Mouse (Mus musculus): Measurements from ENCODE around the gene Lag3. TPM values are rescaled to one million over a fixed set of nuclear protein-coding genes. Genes with fewer than 3 reads are reported as not detected.
A peak's percentile ranks its signal among the peaks of the same experiment; 100 is the strongest.

Lag3 gene
- polyA plus RNA-seq, 1 experiment from 2014 or later, result 3.2 TPM

DNA sequence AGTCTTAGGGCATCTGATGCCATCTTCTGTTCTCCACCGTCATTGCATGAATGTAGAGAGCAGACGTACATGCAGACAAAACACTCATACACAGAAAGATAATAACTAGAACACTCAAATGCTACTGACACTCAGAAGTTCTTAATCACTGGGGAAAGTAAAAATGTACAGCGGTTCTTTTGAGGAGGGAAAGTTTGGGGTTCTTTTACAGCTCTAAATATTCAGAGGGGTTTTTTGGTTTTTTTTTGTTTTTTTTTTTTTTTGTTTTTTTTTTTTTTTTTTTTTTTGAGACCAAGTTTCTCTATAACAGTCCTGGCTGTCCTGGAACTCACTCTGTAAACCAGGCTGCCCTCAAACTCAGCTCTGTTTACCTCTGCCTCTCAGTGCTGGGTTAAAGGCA, 21.6 kb upstream of the Lag3 start:
- Histone ChIP-seq H3K36me3 (peaks cover 46% of the 10 kb centered on the region), H3K4me3 (replicated peaks) (peak overlapping the region; percentile 97; the same call in 1 of the 2 replicates), H3K4me2 (peak overlapping the region; percentile 87; the same call in 1 of the 2 replicates), H3K4me1 (peaks cover 36% of the 10 kb centered on the region), H3K9me3 (replicated peaks) (no peaks in the 10 kb centered on the region), H3K9ac (replicated peaks) (no peak overlapping the region), H3K27me3 (replicated peaks) (no peaks in the 10 kb centered on the region), H3K27ac (replicated peaks) (no peak overlapping the region)
- no peak for ATAC-seq (ENCODE audit: low FRiP score)
- 93% methylated on average over 3 of the region's 3 CpGs for WGBS

DNA sequence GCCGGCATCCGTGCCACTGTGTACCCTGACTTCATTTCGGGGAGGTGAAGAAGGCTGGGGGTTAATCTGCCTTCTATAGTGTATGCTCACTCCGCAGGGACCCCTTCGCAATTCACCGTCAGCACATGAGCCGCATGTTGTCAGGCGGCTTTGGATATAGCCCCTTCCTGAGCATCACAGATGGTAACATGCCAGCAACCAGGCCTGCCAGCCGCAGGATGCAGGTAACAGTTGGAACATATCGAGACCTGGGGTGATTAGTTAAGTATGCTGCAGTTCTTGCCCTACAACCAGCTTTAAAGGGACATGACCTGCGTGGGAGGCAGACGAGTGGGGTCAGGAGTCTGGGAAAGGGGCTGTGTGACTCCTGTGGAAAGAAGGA, 20.8 kb upstream of the Lag3 start:
- peaks cover 41% of the 10 kb centered on the region for H3K36me3 ChIP-seq
- no peaks in the 10 kb centered on the region for H3K9me3 ChIP-seq (replicated peaks)
- peak overlapping the region; percentile 87 for H3K4me2 ChIP-seq
- H3K27ac ChIP-seq (replicated peaks), result peak overlapping the region; percentile 97
- H3K27me3 ChIP-seq (replicated peaks), result no peaks in the 10 kb centered on the region
- peaks cover 36% of the 10 kb centered on the region for H3K4me1 ChIP-seq
- H3K4me3 ChIP-seq (replicated peaks), result peak overlapping the region; percentile 97
- ATAC-seq (ENCODE audit: low FRiP score), result no peak
- peak overlapping the region; percentile 96 for H3K9ac ChIP-seq (replicated peaks)
- WGBS, result 47% methylated on average over 12 of the region's 12 CpGs

DNA sequence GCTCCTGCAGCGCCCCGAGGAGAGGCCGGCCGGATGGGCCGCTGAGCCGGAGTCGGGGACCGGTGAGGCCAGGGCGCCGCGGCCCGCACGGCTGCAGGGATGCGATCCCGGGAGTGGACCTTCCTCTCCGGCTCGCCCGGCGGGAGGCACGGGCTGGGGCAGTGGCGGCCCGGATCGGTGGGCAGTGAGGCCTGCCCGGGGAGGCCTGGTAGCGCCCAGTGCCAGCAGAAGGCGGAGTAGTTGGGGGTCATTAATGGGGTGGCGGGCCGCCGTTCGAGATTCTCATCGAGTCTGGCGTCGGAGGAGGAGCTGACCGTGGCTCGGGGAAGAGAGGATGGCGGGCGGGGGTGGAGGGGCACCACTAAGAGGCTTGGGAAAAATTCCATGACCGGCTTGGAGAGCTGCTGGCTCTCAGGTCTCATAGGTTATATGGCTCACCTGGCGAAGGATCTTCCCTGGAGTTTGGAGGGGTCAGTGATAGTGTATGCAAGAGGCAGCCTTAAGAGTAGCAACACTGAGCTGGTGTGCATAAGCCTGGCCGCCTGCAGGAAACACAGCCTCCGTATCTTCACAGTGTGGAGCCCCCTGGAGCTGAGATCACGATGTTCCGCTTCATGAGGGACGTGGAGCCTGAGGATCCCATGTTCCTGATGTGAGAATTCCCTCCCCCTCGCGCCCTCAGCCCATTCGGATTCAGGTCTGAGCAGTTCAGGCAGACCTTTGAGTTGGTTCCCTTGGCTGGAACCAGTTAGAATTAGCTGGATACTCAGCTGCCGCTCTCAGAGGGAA, 20.2 kb upstream of the Lag3 start:
- 3% methylated on average over 43 of the region's 48 CpGs for WGBS
- no peaks in the 10 kb centered on the region for H3K27me3 ChIP-seq (replicated peaks)

DNA sequence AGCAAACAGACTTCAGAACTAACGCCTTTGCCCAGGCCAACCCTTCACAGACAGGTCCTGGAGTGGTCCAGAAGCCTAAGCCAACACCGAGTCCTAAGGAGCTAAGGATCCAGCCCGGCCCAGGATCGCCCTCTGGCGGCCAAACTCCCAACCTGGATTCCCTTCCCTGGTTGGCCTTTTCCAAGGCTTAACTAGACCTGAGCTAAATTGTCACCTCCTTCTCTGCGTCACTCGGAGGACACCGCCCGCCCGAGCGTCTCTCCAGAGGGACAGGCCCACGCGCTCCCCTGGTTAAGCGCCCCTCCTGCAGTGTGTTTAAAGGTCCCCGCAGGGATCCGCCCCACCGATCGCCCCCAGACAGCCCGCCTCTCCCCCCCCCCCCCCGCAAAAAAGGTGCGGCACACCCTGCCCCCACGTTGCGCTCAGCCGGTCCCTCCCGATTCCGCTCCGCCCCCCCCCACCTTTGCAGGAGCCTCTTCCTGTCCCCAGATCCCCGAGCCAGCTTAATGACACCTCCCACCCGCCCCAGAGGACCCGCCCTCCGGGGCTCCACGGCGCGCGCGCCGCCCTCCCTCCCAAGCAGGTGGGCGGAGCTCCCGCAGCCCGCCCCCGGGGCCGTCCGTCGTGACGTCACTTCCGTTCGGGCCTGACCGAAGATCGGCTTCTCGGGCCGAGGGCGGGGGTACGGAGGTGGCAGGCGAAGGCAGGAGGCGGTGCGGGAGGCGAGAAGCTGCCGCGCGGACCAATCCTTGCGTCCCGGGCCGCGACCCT, 19.4 kb upstream of the Lag3 start, which contains the start of gene Mlf2:
Gene Mlf2 (plus strand): TSS at position 633 of the 771 bp plus-strand sequence.
- Histone ChIP-seq H3K27ac (replicated peaks) (peak within 1 kb of the TSS; percentile 97), H3K4me1 (peaks cover 36% of the 10 kb centered on the region), H3K4me2 (peak within 1 kb of the TSS; percentile 87), H3K36me3 (peaks cover 27% of the 10 kb centered on the region), H3K9ac (replicated peaks) (peak within 1 kb of the TSS; percentile 96), H3K27me3 (replicated peaks) (no peaks in the 10 kb centered on the region), H3K9me3 (replicated peaks) (no peaks in the 10 kb centered on the region), H3K4me3 (replicated peaks) (peak within 1 kb of the TSS; percentile 97)
- WGBS, result under 1% methylated on average over 52 of the region's 64 CpGs
- peak; percentile 91 for ATAC-seq (ENCODE audit: low FRiP score)

More for the DNA sequence above, 20.2 kb upstream of the Lag3 start:
- Histone ChIP-seq H3K4me2 (peak overlapping the region; percentile 87), H3K27ac (replicated peaks) (peak overlapping the region; percentile 97), H3K9ac (replicated peaks) (peak overlapping the region; percentile 96), H3K4me3 (replicated peaks) (peak overlapping the region; percentile 97), H3K4me1 (peaks cover 36% of the 10 kb centered on the region), H3K9me3 (replicated peaks) (no peaks in the 10 kb centered on the region), H3K36me3 (peaks cover 35% of the 10 kb centered on the region)
- ATAC-seq (ENCODE audit: low FRiP score), result peak; percentile 33

DNA sequence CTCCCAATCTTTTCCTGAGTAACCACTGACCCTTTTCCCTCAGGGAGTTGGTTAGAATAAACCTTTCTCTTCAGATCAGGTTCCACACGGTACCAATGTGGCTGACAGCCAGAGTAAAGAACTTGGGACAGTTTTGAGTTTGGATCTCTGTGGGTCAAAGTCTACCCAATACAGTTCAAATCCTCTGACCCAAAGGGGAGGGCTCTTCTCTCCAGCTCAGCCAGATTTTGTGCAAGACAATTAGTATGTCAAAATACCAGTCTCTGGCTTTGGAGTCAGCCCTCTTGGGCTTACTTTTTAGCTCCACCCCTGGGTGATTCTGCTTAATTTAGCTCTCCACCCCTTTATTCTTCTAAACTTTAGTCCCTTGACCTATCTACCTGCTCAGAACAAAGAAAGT, 18.7 kb upstream of the Lag3 start:
- no peaks in the 10 kb centered on the region for H3K27me3 ChIP-seq (replicated peaks)
- ATAC-seq (ENCODE audit: low FRiP score), result no peak
- H3K4me2 ChIP-seq, result peak overlapping the region; percentile 87
- peak overlapping the region; percentile 97 for H3K27ac ChIP-seq (replicated peaks)
- peak overlapping the region; percentile 26 for H3K9ac ChIP-seq (replicated peaks)
- H3K9me3 ChIP-seq (replicated peaks), result no peaks in the 10 kb centered on the region
- H3K36me3 ChIP-seq, result peaks cover 20% of the 10 kb centered on the region
- WGBS, result 31% methylated on average over 1 of the region's 1 CpGs
- peak overlapping the region; percentile 97 for H3K4me3 ChIP-seq (replicated peaks)
- H3K4me1 ChIP-seq, result peaks cover 36% of the 10 kb centered on the region

DNA sequence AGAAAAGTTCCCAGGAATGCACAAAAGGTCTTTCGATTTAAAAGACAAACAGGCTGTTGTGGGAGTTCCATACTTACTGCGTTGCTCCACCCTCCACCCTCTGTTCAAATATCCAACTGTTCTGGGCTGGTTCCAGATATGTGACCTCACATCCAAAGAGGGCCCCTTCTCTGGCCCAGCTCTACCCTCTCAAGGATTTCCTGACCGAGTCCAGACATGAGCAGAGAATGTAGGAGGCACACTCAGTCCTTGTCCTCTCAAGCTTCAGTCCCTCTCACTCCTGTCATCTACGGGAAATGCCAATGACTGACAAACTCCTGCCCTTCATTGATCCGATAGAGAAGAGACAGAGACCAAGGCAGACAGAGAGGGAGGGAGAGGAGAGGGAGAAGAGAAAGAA, 14.4 kb upstream of the Lag3 start:
- H3K4me3 ChIP-seq (replicated peaks), result no peak overlapping the region
- H3K9me3 ChIP-seq (replicated peaks), result no peaks in the 10 kb centered on the region
- no peak for ATAC-seq (ENCODE audit: low FRiP score)
- H3K27me3 ChIP-seq (replicated peaks), result no peaks in the 10 kb centered on the region
- H3K4me2 ChIP-seq, result no peak overlapping the region; the same call in 1 of the 2 replicates
- 61% methylated on average over 5 of the region's 5 CpGs for WGBS
- no peak overlapping the region for H3K9ac ChIP-seq (replicated peaks)
- H3K4me1 ChIP-seq, result peaks cover 18% of the 10 kb centered on the region
- no peaks in the 10 kb centered on the region for H3K36me3 ChIP-seq
- H3K27ac ChIP-seq (replicated peaks), result no peak overlapping the region

DNA sequence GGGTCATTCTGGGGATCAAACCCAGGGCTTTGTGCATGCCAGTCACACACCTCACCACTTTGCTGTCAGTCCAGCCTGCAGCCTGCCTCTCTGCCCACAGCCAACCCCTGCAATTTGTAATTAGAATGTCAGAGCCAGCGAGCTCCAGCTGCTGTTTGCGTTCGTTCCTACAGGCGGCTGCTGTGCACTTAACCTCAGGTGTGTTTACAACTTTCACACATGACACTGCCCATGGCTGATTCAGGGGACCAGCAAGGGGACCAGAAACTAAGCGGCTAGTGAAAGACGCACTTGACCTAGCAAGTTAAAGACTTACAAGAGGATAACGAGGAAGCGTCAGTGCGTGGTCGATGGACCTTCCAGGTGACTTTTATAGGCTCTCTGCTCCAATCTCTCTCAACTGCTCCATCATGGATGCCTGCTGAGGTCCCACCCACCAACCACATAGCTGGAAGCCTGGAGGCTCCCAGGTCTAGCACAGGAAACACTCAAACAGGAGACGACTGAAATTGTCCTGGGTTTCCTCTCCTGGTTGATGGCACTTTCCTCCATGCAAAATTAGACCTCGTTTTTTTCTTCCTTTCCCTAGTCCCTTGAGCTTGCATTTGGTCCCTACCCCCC, 13.8 kb upstream of the Lag3 start:
- Histone ChIP-seq H3K4me1 (peaks cover 20% of the 10 kb centered on the region), H3K9ac (replicated peaks) (no peak overlapping the region), H3K27ac (replicated peaks) (no peak overlapping the region; the same call in 1 of the 2 replicates), H3K4me3 (replicated peaks) (no peak overlapping the region), H3K27me3 (replicated peaks) (no peaks in the 10 kb centered on the region), H3K36me3 (no peaks in the 10 kb centered on the region), H3K9me3 (replicated peaks) (no peaks in the 10 kb centered on the region), H3K4me2 (no peak overlapping the region; the same call in 1 of the 2 replicates)
- 34% methylated on average over 12 of the region's 12 CpGs for WGBS
- ATAC-seq (ENCODE audit: low FRiP score), result no peak

DNA sequence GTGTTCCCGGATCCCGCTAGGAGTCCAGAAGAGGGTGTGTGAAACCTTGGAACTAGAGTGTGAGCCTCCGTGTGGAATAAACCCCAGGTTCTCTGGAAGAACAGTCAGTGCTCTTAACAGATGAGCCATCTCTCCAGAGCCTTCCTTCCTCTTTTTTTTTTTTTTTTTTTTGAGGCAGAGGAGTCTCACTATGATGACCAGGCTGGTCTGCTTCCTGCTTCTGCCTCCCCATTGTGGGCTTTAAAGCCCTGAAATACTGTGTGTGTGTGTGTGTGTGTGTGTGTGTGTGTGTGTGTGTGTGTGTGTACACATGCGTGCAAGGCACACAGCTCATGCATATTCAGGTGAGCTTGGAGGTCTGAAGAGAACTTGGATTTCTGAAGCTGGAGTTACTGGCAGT, 10.0 kb upstream of the Lag3 start:
- no peak overlapping the region for H3K4me3 ChIP-seq (replicated peaks)
- no peaks in the 10 kb centered on the region for H3K27me3 ChIP-seq (replicated peaks)
- no peak overlapping the region for H3K4me2 ChIP-seq
- H3K4me1 ChIP-seq, result peaks cover 34% of the 10 kb centered on the region
- H3K27ac ChIP-seq (replicated peaks), result peak overlapping the region; percentile 100
- H3K9me3 ChIP-seq (replicated peaks), result no peaks in the 10 kb centered on the region
- 63% methylated on average over 4 of the region's 4 CpGs for WGBS
- ATAC-seq (ENCODE audit: low FRiP score), result no peak
- no peak overlapping the region for H3K9ac ChIP-seq (replicated peaks)
- H3K36me3 ChIP-seq, result no peaks in the 10 kb centered on the region

DNA sequence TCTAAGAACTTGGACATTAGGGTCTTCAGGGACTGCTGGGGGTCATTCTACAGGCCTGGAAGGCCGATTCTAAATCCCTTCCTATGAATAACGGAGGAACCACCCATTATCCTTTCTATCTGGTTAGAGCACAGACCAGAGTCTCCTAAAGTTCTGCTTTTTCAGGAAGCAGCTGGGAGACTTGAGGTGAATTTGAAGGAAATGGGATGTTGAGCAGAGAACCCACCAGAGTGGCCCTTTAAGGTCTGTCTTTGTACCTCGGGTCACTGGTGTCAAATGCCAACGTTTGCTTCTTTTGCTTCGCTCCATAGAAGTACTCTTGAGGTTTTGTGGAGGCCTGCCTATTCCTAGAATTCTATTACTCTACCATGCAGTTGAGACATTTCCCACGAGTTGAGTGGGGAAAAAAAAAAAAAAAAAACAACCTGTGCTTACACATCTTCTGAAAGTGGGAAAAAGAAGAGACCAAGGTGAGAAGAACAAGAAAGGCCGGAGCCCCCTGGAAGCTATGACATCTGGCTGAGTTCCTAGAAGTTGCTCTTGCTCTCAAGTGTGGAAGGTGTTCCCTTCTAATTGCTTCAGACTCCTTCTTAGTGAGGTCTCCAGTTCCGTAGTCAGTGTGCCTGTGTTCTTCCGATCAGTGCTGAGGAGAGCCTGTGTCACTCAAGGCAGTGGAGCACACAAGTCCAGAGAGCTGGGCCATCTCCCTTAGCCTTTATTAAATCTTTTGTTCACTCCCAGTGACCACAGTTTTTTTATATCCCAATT, 9.0 kb upstream of the Lag3 start:
- Histone ChIP-seq H3K4me3 (replicated peaks) (peak overlapping the region; percentile 95), H3K9ac (replicated peaks) (peak overlapping the region; percentile 31; the same call in 1 of the 2 replicates), H3K4me1 (peaks cover 43% of the 10 kb centered on the region), H3K36me3 (no peaks in the 10 kb centered on the region), H3K27ac (replicated peaks) (peak overlapping the region; percentile 100), H3K4me2 (peak overlapping the region; percentile 99), H3K27me3 (replicated peaks) (no peaks in the 10 kb centered on the region), H3K9me3 (replicated peaks) (no peaks in the 10 kb centered on the region)
- no peak for ATAC-seq (ENCODE audit: low FRiP score)
- WGBS, result 26% methylated on average over 9 of the region's 9 CpGs

DNA sequence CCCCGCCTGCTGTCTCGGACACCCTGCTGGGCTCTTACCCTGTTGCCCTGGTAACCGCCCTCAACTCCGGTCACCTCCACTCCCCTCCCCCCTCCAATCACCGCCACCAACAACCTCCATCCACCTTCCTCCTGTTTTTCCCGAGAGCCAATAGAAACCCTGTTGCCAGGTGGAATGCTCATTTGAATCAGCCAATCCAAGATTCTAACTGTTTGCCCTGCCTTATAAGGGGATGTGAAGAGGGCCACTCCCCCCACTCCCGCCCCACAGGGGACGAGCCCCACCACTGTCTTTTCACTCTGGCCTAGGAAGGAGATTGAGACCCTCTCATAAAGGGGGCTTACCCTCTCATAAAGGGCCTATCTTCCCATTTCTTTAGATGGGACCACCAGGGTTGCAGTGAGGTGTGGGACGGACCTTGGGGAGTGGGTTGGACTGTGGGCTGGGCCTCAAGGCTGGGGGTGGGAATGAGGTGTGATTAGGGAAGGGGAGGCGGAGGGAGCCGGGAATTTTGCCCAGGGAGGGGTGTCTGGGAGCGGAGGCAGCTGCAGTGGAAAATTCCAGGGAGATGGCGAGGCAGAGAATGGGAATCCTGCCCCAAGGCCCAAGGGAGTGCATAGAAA, 8.3 kb upstream of the Lag3 start, which contains the start of gene Ptms:
Gene Ptms (minus strand): TSS at position 409 of the 623 bp plus-strand sequence.
- Histone ChIP-seq H3K9me3 (replicated peaks) (no peaks in the 10 kb centered on the region), H3K4me2 (peak within 1 kb of the TSS; percentile 99), H3K4me3 (replicated peaks) (peak within 1 kb of the TSS; percentile 95), H3K27ac (replicated peaks) (peak within 1 kb of the TSS; percentile 100), H3K9ac (replicated peaks) (peak within 1 kb of the TSS; percentile 100; the same call in 1 of the 2 replicates), H3K4me1 (peaks cover 50% of the 10 kb centered on the region), H3K36me3 (peaks cover 1% of the 10 kb centered on the region; the same call in 1 of the 2 replicates), H3K27me3 (replicated peaks) (no peaks in the 10 kb centered on the region)
- ATAC-seq (ENCODE audit: low FRiP score), result peak; percentile 85
- WGBS, result under 1% methylated on average over 13 of the region's 13 CpGs

Measured in neural tube, embryonic 15.5 days (tissue).